ENCODE assay signal across 21 mouse cellular contexts in the genomic region with DNA sequence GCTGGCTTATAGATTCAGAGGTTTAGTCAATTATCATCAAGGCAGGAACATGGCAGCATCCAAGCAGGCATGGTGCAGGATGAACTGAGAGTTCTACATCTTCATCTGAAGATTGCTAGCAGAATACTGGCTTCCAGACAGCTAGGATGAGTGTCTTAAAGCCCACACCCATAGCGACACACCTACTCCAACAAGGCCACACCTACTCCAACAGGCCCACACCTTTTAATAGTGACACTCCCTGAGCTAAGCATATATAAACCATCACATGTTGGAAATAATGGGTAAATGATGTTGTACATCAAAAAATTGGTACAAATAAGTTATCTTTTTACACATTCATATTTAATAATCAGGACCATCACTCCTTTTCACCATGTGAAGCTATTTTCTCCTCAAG.
DNase-seq lines count a peak whose midpoint lies in the region; ATAC-seq and TF ChIP-seq lines count a peak whose summit lies in the region.
"Had no signal": no experiment of that assay in that cellular context is flagged by ENCODE, and none has a peak within 500 bp of the region (broad histone marks: within the 10 kb centered on the region; RNA-seq: fewer than 3 reads in every experiment).

No protein-coding gene starts in this region.

- no peaks in the 10 kb centered on the region for H3K4me1 ChIP-seq in liver, embryonic 11.5 days (replicated peaks; ENCODE audit: control insufficient read depth, insufficient read depth, low read length)
- peaks cover 5% of the 10 kb centered on the region; the same call in 1 of the 2 replicates for H3K4me1 ChIP-seq in liver, embryonic 12.5 days
- H3K4me1 ChIP-seq in liver, postnatal 0 days (ENCODE audit: insufficient read depth): no peaks in the 10 kb centered on the region
- H3K4me1 ChIP-seq in liver, embryonic 13.5 days (replicated peaks): peaks cover 10% of the 10 kb centered on the region

- H3K4me2 ChIP-seq in liver, embryonic 11.5 days: no peak overlapping the region
- H3K4me2 ChIP-seq in liver, embryonic 12.5 days: no peak overlapping the region
- H3K4me2 ChIP-seq in liver, postnatal 0 days (ENCODE audit: low read depth, low read length): no peak overlapping the region
- H3K4me2 ChIP-seq in liver, embryonic 13.5 days: no peak overlapping the region

- intact Hi-C loops in heart, postnatal 25 days (cut with DNase I): no loop called here

- no peaks in the 10 kb centered on the region for H3K9me3 ChIP-seq in liver, embryonic 11.5 days (ENCODE audit: control insufficient read depth, low read length)
- no peaks in the 10 kb centered on the region for H3K9me3 ChIP-seq in liver, embryonic 12.5 days (replicated peaks)
- no peaks in the 10 kb centered on the region for H3K9me3 ChIP-seq in liver, postnatal 0 days (ENCODE audit: low read length)
- H3K9me3 ChIP-seq in liver, embryonic 13.5 days (replicated peaks): no peaks in the 10 kb centered on the region
- H3K9me3 ChIP-seq: G1E had no signal

- TF ChIP-seq CTCF in liver, postnatal 0 days (IDR thresholded peaks at IDR 0.05; ENCODE audit: low read depth): no peak

- no peak for ATAC-seq in liver, embryonic 11.5 days (replicated peaks; ENCODE audit: low FRiP score)
- peak; percentile 69; the same call in 1 of the 2 replicates for ATAC-seq in liver, embryonic 12.5 days
- ATAC-seq in liver, postnatal 0 days: no peak
- peak; percentile 72; the same call in 1 of the 2 replicates for ATAC-seq in liver, embryonic 13.5 days (ENCODE audit: low read depth)
- ATAC-seq: activated CD4-positive, CD25-positive, alpha-beta regulatory T cell, adult 4 months; CD4-positive, CD25-positive, alpha-beta regulatory T cell, adult 4 months; Patski had no signal

- no peak for TF ChIP-seq EP300 in liver, postnatal 0 days (IDR thresholded peaks at IDR 0.05; ENCODE audit: low read depth)

- H3K36me3 ChIP-seq in liver, embryonic 11.5 days (ENCODE audit: control insufficient read depth, insufficient read depth, low read length): no peaks in the 10 kb centered on the region
- no peaks in the 10 kb centered on the region for H3K36me3 ChIP-seq in liver, embryonic 12.5 days
- no peaks in the 10 kb centered on the region for H3K36me3 ChIP-seq in liver, postnatal 0 days (replicated peaks; ENCODE audit: insufficient read depth, low read length)
- no peaks in the 10 kb centered on the region for H3K36me3 ChIP-seq in liver, embryonic 13.5 days
- H3K36me3 ChIP-seq: G1E had no signal

- H3K27me3 ChIP-seq in liver, embryonic 11.5 days (replicated peaks; ENCODE audit: control insufficient read depth, insufficient read depth, low read length): no peaks in the 10 kb centered on the region
- no peaks in the 10 kb centered on the region for H3K27me3 ChIP-seq in liver, embryonic 12.5 days (replicated peaks)
- H3K27me3 ChIP-seq in liver, postnatal 0 days (ENCODE audit: insufficient read depth, low read length): no peaks in the 10 kb centered on the region
- H3K27me3 ChIP-seq in liver, embryonic 13.5 days: no peaks in the 10 kb centered on the region
- H3K27me3 ChIP-seq: CH12.LX, Patski had no signal

- 83% methylated on average over 1 of the region's 1 CpGs for WGBS in liver, embryonic 11.5 days
- WGBS in liver, embryonic 12.5 days (ENCODE audit: insufficient replicate concordance): 72% methylated on average over 1 of the region's 1 CpGs
- 74% methylated on average over 1 of the region's 1 CpGs for WGBS in liver, postnatal 0 days (ENCODE audit: insufficient replicate concordance)
- WGBS in liver, embryonic 13.5 days (ENCODE audit: insufficient replicate concordance): 68% methylated on average over 1 of the region's 1 CpGs

- no peak overlapping the region for H3K9ac ChIP-seq in liver, embryonic 11.5 days (ENCODE audit: low read depth, low read length)
- H3K9ac ChIP-seq in liver, embryonic 12.5 days: no peak overlapping the region
- H3K9ac ChIP-seq in liver, postnatal 0 days (replicated peaks): no peak overlapping the region
- H3K9ac ChIP-seq in liver, embryonic 13.5 days: no peak overlapping the region

- peak; percentile 3 for DNase-seq in liver
- no peak for DNase-seq in liver, embryonic 11.5 days (ENCODE audit: low spot score)
- DNase-seq in liver, postnatal 0 days: no peak
- DNase-seq in liver, embryonic 13.5 days: no peak
- no peak for DNase-seq in heart, postnatal 25 days (ENCODE audit: low spot score)
- DNase-seq: adrenal gland, adult 2 months; adrenal gland, adult 8-10 months; adrenal gland, postnatal 10 days; adrenal gland, postnatal 14 days; adrenal gland, postnatal 25 days; adrenal gland, postnatal 36 days; B cell, adult 2 months; cerebellum, adult 11 months; cerebellum, adult 11-12 months; cerebellum, adult 18-20 months had no signal

- H3K27ac ChIP-seq in liver, embryonic 11.5 days (ENCODE audit: low read depth, low read length): no peak overlapping the region
- no peak overlapping the region for H3K27ac ChIP-seq in liver, embryonic 12.5 days
- no peak overlapping the region for H3K27ac ChIP-seq in liver, postnatal 0 days (ENCODE audit: low read depth)
- H3K27ac ChIP-seq in liver, embryonic 13.5 days: no peak overlapping the region

- H3K4me3 ChIP-seq in liver, embryonic 11.5 days (ENCODE audit: low read depth, low read length): no peak overlapping the region
- H3K4me3 ChIP-seq in liver, embryonic 12.5 days: no peak overlapping the region
- no peak overlapping the region for H3K4me3 ChIP-seq in liver, postnatal 0 days (ENCODE audit: low read depth, low read length)
- no peak overlapping the region for H3K4me3 ChIP-seq in liver, embryonic 13.5 days (replicated peaks)

Comparison
In these comparisons a context has a peak if more than half of its experiments do, and no peak if none do; other contexts are left out.
1. ATAC-seq: peak in liver, embryonic 12.5 days (single experiment) and liver, embryonic 13.5 days (single experiment); none in liver, embryonic 11.5 days (single experiment) and liver, postnatal 0 days (single experiment).